Mouse (Mus musculus) cerebellum, adult 2 months (tissue): ENCODE data around the gene Marveld3.

ENCODE experiments used
- CTCF ChIP-seq: fragments of 200-500 bp; IDR thresholded peaks from 2 replicates; pipeline ENCODE4 v1.5.1; 2011; ENCODE audit warnings: low read depth, mild to moderate bottlenecking, control low read depth, low read length, moderate library complexity, borderline replicate concordance; ENCODE audit not compliant: insufficient read depth
- POLR2A ChIP-seq: fragments of 200-500 bp; IDR thresholded peaks from 2 replicates; pipeline ENCODE4 v1.6.1; 2011; ENCODE audit warnings: low read length, control low read depth, borderline replicate concordance; ENCODE audit not compliant: insufficient read depth

GRCm38 (mm10) chr8:109983944-109984343 is 21.9 kb upstream of the Marveld3 start:
- TF ChIP-seq POLR2A (no peak), CTCF (no peak)
